Mouse (Mus musculus) layer of hippocampus, adult 8-10 months (tissue): ENCODE data around the gene Plgrkt. TPM values are rescaled to one million over a fixed set of nuclear protein-coding genes. Genes with fewer than 3 reads are reported as not detected.

Source experiments
- total RNA-seq, 4 experiments: library from RNA; stranded (reverse); gene quantifications; 2 replicates each; pipeline ENCODE4 v1.2.4; 2022

Gene Plgrkt
- total RNA-seq, 4 experiments from 2014 or later, result 33.5 to 36.8 (median 34.8) TPM

Other genes with a start within 250 kb of the Plgrkt start
- gene Jak2, start 115.6 kb downstream of the Plgrkt start, total RNA-seq, result 10 to 100 TPM; 30.1 to 33.5 (median 31.4) TPM
- gene Insl6, start 42.0 kb downstream of the Plgrkt start, total RNA-seq, result 1 to 10 TPM in 1 of 4 experiments, under 1 TPM in 2, not detected in 1; 0.94 to 1.3 (median 0.97) TPM
- 1 to 10 TPM; 1.3 to 2.4 (median 1.8) TPM for gene Rln1, start 32.7 kb downstream of the Plgrkt start, total RNA-seq
- 1 to 10 TPM; 1.1 to 4.6 (median 3.2) TPM for gene Cd274, start 65 bp upstream of the Plgrkt start, total RNA-seq
- under 1 TPM in 2 of 4 experiments, not detected in 2; 0.27 to 0.37 TPM for gene Pdcd1lg2, start 43.5 kb upstream of the Plgrkt start, total RNA-seq
- gene Ric1, start 154.9 kb upstream of the Plgrkt start, total RNA-seq, result 10 to 100 TPM; 35.9 to 48.6 (median 44.7) TPM